Mouse (Mus musculus): ENCODE measurements around the gene Mapk9. TPM values are rescaled to one million over a fixed set of nuclear protein-coding genes. Genes with fewer than 3 reads are reported as not detected.

Gene Mapk9
- total RNA-seq, 1 experiment: 27.8 TPM

DNA sequence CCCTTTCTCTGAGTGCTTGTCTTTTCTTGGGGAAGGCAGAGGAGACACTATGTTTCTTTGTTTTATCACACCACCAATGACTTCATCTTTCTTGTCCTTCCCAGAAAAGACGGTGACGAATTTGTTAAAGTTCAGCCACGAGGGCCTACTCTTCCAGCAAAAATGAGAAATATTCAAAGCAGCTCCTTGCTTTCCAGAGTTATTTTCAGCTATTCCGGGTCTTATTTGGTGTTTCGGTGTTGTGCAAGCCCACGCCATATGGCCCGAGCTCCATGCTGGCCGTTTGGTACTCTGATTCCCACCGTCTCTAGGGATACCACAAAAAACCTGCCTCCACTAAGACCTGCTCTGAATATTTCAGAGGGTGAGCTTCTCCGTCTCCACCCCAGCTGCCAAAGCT lies 87.8 kb downstream of the Mapk9 start:
- H3K9ac ChIP-seq (ENCODE audit: insufficient read depth, low read depth, low read length, poor library complexity, severe bottlenecking): no peak overlapping the region
- H3K4me3 ChIP-seq (ENCODE audit: insufficient read depth in 1 of 2, low read depth in 1 of 2, low read length in 2 of 2, poor library complexity in 1 of 2, severe bottlenecking in 1 of 2): no peak overlapping the region
- H3K4me1 ChIP-seq (ENCODE audit: control insufficient read depth in 2 of 2, insufficient read depth in 2 of 2, low read length in 2 of 2, poor library complexity in 1 of 2): no peaks in the 10 kb centered on the region
- TF ChIP-seq MAFK (IDR thresholded peaks at IDR 0.05; ENCODE audit: insufficient read depth, low read depth, low read length) (no peak), ZC3H11A (IDR thresholded peaks at IDR 0.05; ENCODE audit: borderline replicate concordance, low read depth, low read length) (no peak), HCFC1 (IDR thresholded peaks at IDR 0.05; ENCODE audit: borderline replicate concordance, insufficient read depth, low read length) (no peak), ZNF384 (IDR thresholded peaks at IDR 0.05; ENCODE audit: low read depth, low read length) (no peak), CHD2 (IDR thresholded peaks at IDR 0.05; ENCODE audit: low read depth, low read length) (no peak)
- H3K36me3 ChIP-seq (ENCODE audit: control insufficient read depth, insufficient read depth, low read length, poor library complexity, severe bottlenecking): no peaks in the 10 kb centered on the region
- no peak for DNase-seq (ENCODE audit: low read depth, low spot score)
- in situ Hi-C loops (cut with MboI; ENCODE audit: low sequenced_read_pairs in 2 of 2, unreplicated experiment in 2 of 2): no loop called here
- no peaks in the 10 kb centered on the region for H3K9me3 ChIP-seq (ENCODE audit: control insufficient read depth, insufficient read depth, low read depth, low read length)
- no peak overlapping the region for H3K27ac ChIP-seq (ENCODE audit: insufficient read depth, low read depth, low read length, poor library complexity, severe bottlenecking)

Other genes with a start within 250 kb of the Mapk9 start
- 4.3 and 6.7 TPM in 2 replicates for gene Flt4, start 237.5 kb upstream of the Mapk9 start, total RNA-seq (2012; rRNA removed)
- gene Scgb3a1, start 183.1 kb upstream of the Mapk9 start, total RNA-seq (2012; rRNA removed): 1.4 and 1.6 TPM in 2 replicates
- 39.4 and 45.8 TPM in 2 replicates for gene Cnot6, start 134.0 kb upstream of the Mapk9 start, total RNA-seq (2012; rRNA removed)
- gene Gfpt2, start 52.6 kb upstream of the Mapk9 start, total RNA-seq (2012; rRNA removed): 28.0 and 37.1 TPM in 2 replicates
- 0.76 and 0.79 TPM in 2 replicates for gene Rasgef1c, start 55.1 kb downstream of the Mapk9 start, total RNA-seq (2012; rRNA removed)
- gene Rnf130, start 178.6 kb downstream of the Mapk9 start, total RNA-seq (2012; rRNA removed): 23.9 and 25.0 TPM in 2 replicates